ENCODE assay signal across 8 mouse cellular contexts in genomic region chr5:100914989-100915388, GRCm38 (mm10).
DNase-seq lines count a peak whose midpoint lies in the region; ATAC-seq and TF ChIP-seq lines count a peak whose summit lies in the region.

No protein-coding gene starts in this region.

- peak; percentile 89 for TF ChIP-seq CTCF in lung, postnatal 0 days (IDR thresholded peaks at IDR 0.05)

- WGBS in embryonic facial prominence, embryonic 11.5 days = 21% methylated on average over 7 of the region's 7 CpGs
- WGBS in lung, postnatal 0 days = 17% methylated on average over 7 of the region's 7 CpGs

- no peak overlapping the region for H3K9ac ChIP-seq in embryonic facial prominence, embryonic 11.5 days (replicated peaks; ENCODE audit: low read length)
- no peak overlapping the region for H3K9ac ChIP-seq in lung, postnatal 0 days (replicated peaks; ENCODE audit: low read depth)

- no peak for TF ChIP-seq EP300 in lung, postnatal 0 days (IDR thresholded peaks at IDR 0.05)

- no peaks in the 10 kb centered on the region for H3K4me1 ChIP-seq in embryonic facial prominence, embryonic 11.5 days (ENCODE audit: control insufficient read depth, insufficient read depth, low read length)
- no peaks in the 10 kb centered on the region for H3K4me1 ChIP-seq in lung, postnatal 0 days (ENCODE audit: insufficient read depth, low read depth, low read length)

- no peak overlapping the region for H3K27ac ChIP-seq in embryonic facial prominence, embryonic 11.5 days (replicated peaks; ENCODE audit: low read depth, low read length)
- no peak overlapping the region for H3K27ac ChIP-seq in lung, postnatal 0 days (ENCODE audit: low read length)

- DNase-seq in gastrocnemius, adult 18-20 months (ENCODE audit: low spot score) = peak; percentile 52
- DNase-seq in gastrocnemius, postnatal 25 days = no peak
- peak; percentile 88 for DNase-seq in 416B (ENCODE audit: low read depth)
- DNase-seq in adrenal gland, postnatal 14 days = peak; percentile 66
- DNase-seq in embryonic facial prominence, embryonic 11.5 days (ENCODE audit: low spot score) = peak; percentile 87
- DNase-seq in kidney, postnatal 10 days = peak; percentile 68
- peak; percentile 87 for DNase-seq in lung, postnatal 0 days (ENCODE audit: low spot score)
- DNase-seq in skeletal muscle tissue, adult 2 months (ENCODE audit: low read depth, low spot score) = peak; percentile 40

- H3K4me3 ChIP-seq in embryonic facial prominence, embryonic 11.5 days (ENCODE audit: low read depth, low read length) = no peak overlapping the region
- no peak overlapping the region for H3K4me3 ChIP-seq in lung, postnatal 0 days (ENCODE audit: low read depth, low read length)

- no peak for ATAC-seq in embryonic facial prominence, embryonic 11.5 days (replicated peaks; ENCODE audit: insufficient number of reproducible peaks, low FRiP score, low TSS enrichment, low read depth)
- peak; percentile 38; the same call in 1 of the 2 replicates for ATAC-seq in lung, postnatal 0 days

- H3K36me3 ChIP-seq in embryonic facial prominence, embryonic 11.5 days (replicated peaks; ENCODE audit: control insufficient read depth, insufficient read depth, low read depth, low read length) = no peaks in the 10 kb centered on the region
- H3K36me3 ChIP-seq in lung, postnatal 0 days (ENCODE audit: insufficient read depth, low read length) = no peaks in the 10 kb centered on the region

- H3K9me3 ChIP-seq in embryonic facial prominence, embryonic 11.5 days (replicated peaks; ENCODE audit: control insufficient read depth, low read length) = no peaks in the 10 kb centered on the region
- H3K9me3 ChIP-seq in lung, postnatal 0 days (ENCODE audit: low read length) = no peaks in the 10 kb centered on the region

- H3K4me2 ChIP-seq in embryonic facial prominence, embryonic 11.5 days (ENCODE audit: low read depth, low read length) = no peak overlapping the region
- no peak overlapping the region for H3K4me2 ChIP-seq in lung, postnatal 0 days (replicated peaks; ENCODE audit: low read depth, low read length)

- H3K27me3 ChIP-seq in embryonic facial prominence, embryonic 11.5 days (ENCODE audit: control insufficient read depth, insufficient read depth, low read length) = no peaks in the 10 kb centered on the region
- H3K27me3 ChIP-seq in lung, postnatal 0 days (replicated peaks; ENCODE audit: insufficient read depth, low read length) = no peaks in the 10 kb centered on the region
